Mouse (Mus musculus) embryonic facial prominence, embryonic 10.5 days (tissue): ENCODE measurements around the gene Skil. TPM values are rescaled to one million over a fixed set of nuclear protein-coding genes. Genes with fewer than 3 reads are reported as not detected.
A peak's percentile ranks its signal among the peaks of the same experiment; 100 is the strongest.

Experiments
- DNase-seq: peaks from one replicate; pipeline ENCODE4 v3.0.0-alpha.2; 2017; ENCODE audit warnings: low spot score
- H3K27ac ChIP-seq: fragments of 300-500 bp; sonication (generic); replicated peaks from 2 replicates; pipeline ENCODE4 v1.5.1; 2016; ENCODE audit warnings: mild to moderate bottlenecking
- H3K27me3 ChIP-seq: fragments of 300-500 bp; sonication (generic); replicated peaks from 2 replicates; pipeline ENCODE4 v1.6.1; 2016; ENCODE audit warnings: low read depth, mild to moderate bottlenecking; ENCODE audit not compliant: poor library complexity, severe bottlenecking
- H3K36me3 ChIP-seq: fragments of 300-500 bp; sonication (generic); replicated peaks from 2 replicates; pipeline ENCODE4 v1.6.1; 2016; ENCODE audit warnings: mild to moderate bottlenecking, moderate library complexity
- H3K4me1 ChIP-seq: fragments of 300-500 bp; sonication (generic); 2 replicates; pipeline ENCODE4 v1.6.1; 2016
- H3K4me3 ChIP-seq: fragments of 300-500 bp; sonication (generic); 2 replicates; pipeline ENCODE4 v1.5.1; 2016; ENCODE audit warnings: mild to moderate bottlenecking, moderate library complexity
- H3K9me3 ChIP-seq: fragments of 300-500 bp; sonication (generic); 2 replicates; pipeline ENCODE4 v1.6.1; 2016; ENCODE audit warnings: mild to moderate bottlenecking
- WGBS: fragments of 180-500 bp; shearing (Covaris S2); methylation state at CpG from one replicate; pipeline ENCODE4 v1.1.7; 2016; 5-methylcytosine and 5-hydroxymethylcytosine counted together
- polyA plus RNA-seq: library from polyadenylated mRNA; unstranded; fragments of >200 nt; fragmentation: Nextera tagmentation; extraction: Ambion mirVana; gene quantifications from 2 replicates; pipeline ENCODE4 v1.2.1, GENCODE M21; 2016

Skil gene
- polyA plus RNA-seq, 1 experiment from 2014 or later = 32.5 TPM

DNA sequence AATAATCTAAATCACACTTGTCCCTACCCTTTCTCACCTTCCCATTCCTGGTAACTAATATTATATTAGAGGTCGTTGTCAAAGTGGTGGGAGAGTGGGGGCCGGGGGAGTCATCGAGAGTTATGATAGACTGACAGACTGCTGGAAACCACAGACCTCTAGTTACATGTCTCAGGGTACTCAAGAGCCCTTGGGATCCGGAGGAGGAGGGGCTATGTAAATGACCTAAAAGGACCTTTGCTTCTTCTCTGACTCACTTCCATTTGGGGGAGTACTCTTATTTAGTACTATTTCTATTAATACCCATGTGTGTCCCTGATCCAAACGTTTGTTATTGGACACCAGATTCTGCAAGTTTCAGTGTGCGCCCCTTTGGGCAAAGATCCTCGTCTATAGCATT, 4.9 kb upstream of the Skil start:
- Histone ChIP-seq H3K4me1 (peaks cover 17% of the 10 kb centered on the region), H3K36me3 (no peaks in the 10 kb centered on the region), H3K9me3 (no peaks in the 10 kb centered on the region), H3K27ac (no peak overlapping the region), H3K4me3 (no peak overlapping the region), H3K27me3 (no peaks in the 10 kb centered on the region)
- no peak for DNase-seq
- 62% methylated on average over 7 of the region's 7 CpGs for WGBS

GRCm38 (mm10) chr3:31093196-31093595, 1.7 kb upstream of the Skil start:
- DNase-seq = peak; percentile 68
- peaks cover 11% of the 10 kb centered on the region for H3K36me3 ChIP-seq
- H3K27me3 ChIP-seq = no peaks in the 10 kb centered on the region
- peak overlapping the region; percentile 99 for H3K27ac ChIP-seq
- 4% methylated on average over 13 of the region's 13 CpGs for WGBS
- H3K9me3 ChIP-seq = no peaks in the 10 kb centered on the region
- H3K4me1 ChIP-seq = peaks cover 35% of the 10 kb centered on the region
- peak overlapping the region; percentile 98 for H3K4me3 ChIP-seq

DNA sequence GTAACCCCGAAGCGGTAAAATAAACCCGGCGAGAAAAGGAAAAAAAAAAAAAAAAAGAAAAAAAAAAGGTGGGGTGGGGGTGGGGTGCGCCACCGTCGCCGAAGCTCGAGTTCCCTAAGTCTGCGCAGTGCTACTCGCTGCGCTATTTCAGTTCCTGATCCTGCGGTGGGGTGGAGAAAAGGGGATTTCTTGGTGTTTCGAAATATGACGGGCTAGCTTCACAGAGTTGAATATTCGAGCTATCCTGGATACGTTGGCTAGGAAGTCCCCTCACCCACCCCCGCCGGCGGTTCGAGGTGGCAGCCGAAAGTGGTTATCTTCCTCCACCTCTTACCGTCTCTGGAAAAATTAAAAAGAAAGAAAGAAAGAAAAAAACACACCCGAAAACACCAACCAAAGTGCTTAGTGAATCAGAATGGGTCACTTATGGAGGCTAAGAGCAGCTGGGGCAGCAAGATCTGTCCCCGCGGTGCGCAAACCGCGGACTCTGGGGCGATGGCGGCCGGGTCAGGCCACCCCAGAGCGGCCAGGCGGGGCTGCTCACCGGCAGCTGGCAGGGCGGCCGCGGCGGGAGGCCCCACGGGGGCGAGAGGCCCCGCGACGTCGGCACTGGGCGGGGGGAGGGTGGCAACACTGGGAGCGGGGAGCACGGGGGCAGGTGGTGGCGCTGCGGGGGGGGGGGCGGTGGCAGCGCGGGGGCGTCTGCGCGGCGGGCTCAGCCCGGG, 1.1 kb upstream of the Skil start:
- peak overlapping the region; percentile 99 for H3K27ac ChIP-seq
- H3K36me3 ChIP-seq = peaks cover 17% of the 10 kb centered on the region
- H3K27me3 ChIP-seq = no peaks in the 10 kb centered on the region
- peaks cover 39% of the 10 kb centered on the region for H3K4me1 ChIP-seq
- under 1% methylated on average over 49 of the region's 58 CpGs for WGBS
- H3K4me3 ChIP-seq = peak overlapping the region; percentile 98
- DNase-seq = peak; percentile 85
- no peaks in the 10 kb centered on the region for H3K9me3 ChIP-seq

DNA sequence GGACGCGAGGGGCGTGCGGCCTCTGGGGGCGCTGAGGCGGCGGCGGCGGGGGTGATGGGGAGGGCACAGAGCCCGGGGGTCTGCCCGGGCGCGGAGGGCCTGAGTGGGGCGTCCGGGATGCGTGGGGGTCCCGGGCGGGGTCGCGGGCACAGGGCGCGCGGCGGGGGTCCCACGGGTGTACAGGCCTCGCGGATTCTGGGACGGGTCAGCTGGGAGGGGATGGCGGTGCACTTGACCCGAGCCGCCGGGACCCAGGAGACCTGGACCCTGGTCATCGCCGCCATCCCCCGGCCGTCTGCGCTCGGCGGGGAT, 277 bp downstream of the Skil start:
- WGBS = under 1% methylated on average over 39 of the region's 39 CpGs

GRCm38 (mm10) chr3:31095491-31096154, 765 bp downstream of the Skil start:
- Histone ChIP-seq H3K9me3 (no peaks in the 10 kb centered on the region), H3K27ac (peak overlapping the region; percentile 99), H3K4me1 (peaks cover 48% of the 10 kb centered on the region), H3K4me3 (peak overlapping the region; percentile 98), H3K36me3 (peaks cover 18% of the 10 kb centered on the region), H3K27me3 (no peaks in the 10 kb centered on the region)
- under 1% methylated on average over 33 of the region's 33 CpGs for WGBS
- peak; percentile 70 for DNase-seq

More for the DNA sequence above, 277 bp downstream of the Skil start:
- no peak for DNase-seq
- peak overlapping the region; percentile 99 for H3K27ac ChIP-seq
- no peaks in the 10 kb centered on the region for H3K27me3 ChIP-seq
- H3K4me1 ChIP-seq = peaks cover 46% of the 10 kb centered on the region
- H3K9me3 ChIP-seq = no peaks in the 10 kb centered on the region
- peaks cover 17% of the 10 kb centered on the region for H3K36me3 ChIP-seq
- H3K4me3 ChIP-seq = peak overlapping the region; percentile 98

DNA sequence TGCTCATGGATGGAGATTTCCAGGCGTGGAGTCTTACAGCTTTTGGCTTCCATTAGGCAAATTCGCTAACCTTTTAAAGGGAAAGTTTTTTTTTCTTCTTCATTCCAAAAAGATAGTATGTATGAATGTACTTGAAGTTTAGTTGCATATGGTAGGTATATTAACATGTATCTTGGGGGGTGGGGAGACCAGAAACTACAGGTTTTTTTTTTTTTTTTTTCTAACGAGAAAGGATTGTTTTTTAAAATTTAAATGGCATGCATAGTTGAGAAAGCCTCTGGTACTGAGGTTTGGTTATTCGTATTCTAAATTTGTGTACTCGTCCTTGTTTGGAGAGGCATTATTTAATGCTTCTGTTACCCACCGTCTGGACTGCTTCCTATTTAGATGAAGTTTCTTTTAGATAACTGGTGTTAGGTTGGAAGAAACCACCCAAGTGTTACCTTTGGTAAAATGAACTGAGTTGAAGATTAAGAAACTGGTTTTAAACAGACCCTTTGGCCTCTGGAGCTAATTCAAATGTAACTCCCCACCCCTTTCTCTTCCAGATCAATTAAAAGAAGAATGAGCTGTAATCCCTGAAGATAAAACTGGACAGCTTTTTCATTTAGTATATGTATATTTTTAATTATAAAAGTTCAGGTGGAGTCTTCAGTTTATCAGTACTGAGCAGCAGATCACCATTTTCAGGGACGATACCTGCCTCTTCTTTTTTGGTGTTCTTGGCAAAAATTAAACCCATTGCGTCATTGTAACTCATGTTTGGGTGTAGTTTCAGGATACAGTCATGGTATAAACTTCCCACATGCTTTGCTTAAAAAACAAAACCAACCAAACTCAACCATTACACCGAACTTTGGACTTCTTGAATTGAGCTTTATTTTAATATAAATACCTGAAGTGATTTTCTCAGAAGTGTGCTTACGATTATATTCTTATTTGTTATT, 1.6 kb downstream of the Skil start:
- H3K4me1 ChIP-seq = peaks cover 48% of the 10 kb centered on the region
- no peaks in the 10 kb centered on the region for H3K27me3 ChIP-seq
- 43% methylated on average over 10 of the region's 10 CpGs for whole genome bisulfite sequencing
- no peaks in the 10 kb centered on the region for H3K9me3 ChIP-seq
- no peak for DNase-seq
- peaks cover 26% of the 10 kb centered on the region for H3K36me3 ChIP-seq
- H3K4me3 ChIP-seq = peak overlapping the region; percentile 98
- H3K27ac ChIP-seq = peak overlapping the region; percentile 99

DNA sequence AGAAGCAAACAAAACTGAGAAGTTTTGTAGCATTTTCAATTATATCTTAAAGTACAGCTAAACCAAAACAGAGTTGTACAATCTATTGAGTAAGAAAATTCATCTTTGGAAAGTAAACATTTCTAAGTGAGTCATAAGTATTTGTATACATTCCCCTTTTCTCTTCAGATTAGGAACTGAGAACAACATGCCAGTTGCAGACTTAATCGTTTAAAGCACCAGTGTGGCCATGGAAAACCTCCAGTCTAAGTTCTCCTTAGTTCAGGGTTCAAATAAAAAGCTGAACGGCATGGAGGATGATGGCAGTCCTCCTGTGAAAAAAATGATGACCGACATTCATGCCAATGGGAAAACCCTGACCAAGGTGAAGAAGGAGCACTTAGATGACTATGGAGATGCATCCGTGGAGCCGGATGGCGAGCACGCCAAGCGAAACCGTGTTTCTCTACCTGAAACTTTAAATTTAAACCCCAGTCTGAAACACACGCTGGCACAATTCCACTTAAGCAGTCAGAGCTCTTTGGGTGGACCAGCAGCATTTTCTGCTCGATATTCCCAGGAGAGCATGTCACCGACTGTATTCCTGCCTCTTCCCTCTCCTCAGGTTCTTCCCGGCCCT, 2.4 kb downstream of the Skil start:
- WGBS = 89% methylated on average over 13 of the region's 13 CpGs
- Histone ChIP-seq H3K36me3 (peaks cover 29% of the 10 kb centered on the region), H3K4me1 (peaks cover 48% of the 10 kb centered on the region), H3K27me3 (no peaks in the 10 kb centered on the region), H3K9me3 (no peaks in the 10 kb centered on the region), H3K27ac (no peak overlapping the region), H3K4me3 (peak overlapping the region; percentile 98; the same call in 1 of the 2 replicates)
- no peak for DNase-seq

DNA sequence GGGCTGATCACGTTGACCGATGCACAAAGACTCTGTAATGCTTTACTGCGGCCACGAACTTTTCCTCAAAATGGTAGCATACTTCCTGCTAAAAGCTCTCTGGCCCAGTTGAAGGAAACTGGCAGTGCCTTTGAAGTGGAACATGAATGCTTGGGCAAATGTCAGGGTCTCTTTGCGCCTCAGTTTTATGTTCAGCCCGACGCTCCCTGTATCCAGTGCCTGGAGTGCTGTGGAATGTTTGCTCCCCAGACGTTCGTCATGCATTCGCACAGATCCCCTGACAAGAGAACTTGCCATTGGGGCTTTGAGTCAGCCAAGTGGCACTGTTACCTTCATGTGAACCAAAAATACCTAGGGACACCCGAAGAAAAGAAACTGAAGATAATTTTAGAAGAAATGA, 3.1 kb downstream of the Skil start:
- DNase-seq = no peak
- Histone ChIP-seq H3K27me3 (no peaks in the 10 kb centered on the region), H3K4me1 (peaks cover 43% of the 10 kb centered on the region), H3K27ac (no peak overlapping the region), H3K36me3 (peaks cover 30% of the 10 kb centered on the region), H3K4me3 (peak overlapping the region; percentile 34; the same call in 1 of the 2 replicates), H3K9me3 (no peaks in the 10 kb centered on the region)
- 80% methylated on average over 11 of the region's 11 CpGs for WGBS

- no peak for DNase-seq
- Histone ChIP-seq H3K36me3 (peaks cover 35% of the 10 kb centered on the region), H3K4me3 (peak overlapping the region; percentile 34; the same call in 1 of the 2 replicates), H3K27me3 (no peaks in the 10 kb centered on the region), H3K4me1 (peaks cover 39% of the 10 kb centered on the region), H3K9me3 (no peaks in the 10 kb centered on the region), H3K27ac (no peak overlapping the region)
- WGBS = 88% methylated on average over 1 of the region's 1 CpGs
Observed at GRCm38 (mm10) chr3:31098556-31098955, 3.7 kb downstream of the Skil start.

DNA sequence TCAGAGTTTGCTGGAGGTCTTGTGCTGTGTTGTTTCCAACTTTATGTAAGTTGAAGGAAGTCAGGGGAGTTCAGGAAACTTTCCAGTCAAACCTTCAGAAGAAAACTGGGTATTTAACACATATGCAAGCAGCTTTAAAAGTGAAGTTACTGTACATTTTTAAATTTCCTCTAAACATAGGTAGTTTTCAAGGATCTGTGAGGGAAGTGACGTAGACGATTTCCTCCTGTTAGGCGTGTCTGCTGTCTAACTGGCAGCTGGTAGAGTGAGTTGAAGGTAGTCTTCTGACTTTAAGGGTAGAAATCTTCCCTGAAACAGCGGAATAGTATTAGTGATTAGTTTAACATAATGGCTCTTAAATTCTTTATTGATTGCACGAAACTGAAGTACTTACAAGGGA, 5.2 kb downstream of the Skil start:
- H3K27ac ChIP-seq = no peak overlapping the region
- H3K36me3 ChIP-seq = peaks cover 40% of the 10 kb centered on the region
- no peak for DNase-seq
- no peaks in the 10 kb centered on the region for H3K27me3 ChIP-seq
- 87% methylated on average over 5 of the region's 5 CpGs for WGBS
- no peaks in the 10 kb centered on the region for H3K9me3 ChIP-seq
- H3K4me3 ChIP-seq = peak overlapping the region; percentile 34; the same call in 1 of the 2 replicates
- H3K4me1 ChIP-seq = peaks cover 39% of the 10 kb centered on the region

DNA sequence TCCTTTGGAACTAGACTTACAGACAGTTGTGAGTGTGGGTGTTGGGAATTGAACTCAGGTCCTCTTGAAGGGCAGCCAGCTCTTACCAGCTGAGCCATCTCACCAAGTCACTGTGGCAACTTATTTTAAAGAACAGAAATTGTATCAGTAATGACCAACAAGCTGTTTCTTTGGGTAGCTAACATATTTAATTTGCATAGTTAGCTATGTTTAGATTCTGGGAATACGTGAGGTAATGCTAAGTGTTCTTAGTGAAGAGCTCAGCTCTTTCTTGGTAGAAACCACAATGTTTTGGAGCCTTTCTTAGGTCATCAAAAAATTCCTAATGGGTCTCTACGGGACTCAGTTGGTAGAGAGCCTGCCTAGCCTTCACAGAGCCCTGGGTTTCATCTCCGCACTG, 5.9 kb downstream of the Skil start:
- Histone ChIP-seq H3K4me1 (peaks cover 39% of the 10 kb centered on the region), H3K27ac (no peak overlapping the region), H3K27me3 (no peaks in the 10 kb centered on the region), H3K4me3 (no peak overlapping the region), H3K36me3 (peaks cover 46% of the 10 kb centered on the region), H3K9me3 (no peaks in the 10 kb centered on the region)
- DNase-seq = no peak
- 96% methylated on average over 3 of the region's 3 CpGs for WGBS

- DNase-seq = no peak
- WGBS = 75% methylated on average over 6 of the region's 6 CpGs
- Histone ChIP-seq H3K27me3 (no peaks in the 10 kb centered on the region), H3K4me1 (peaks cover 4% of the 10 kb centered on the region), H3K36me3 (peaks cover 35% of the 10 kb centered on the region), H3K4me3 (no peak overlapping the region), H3K27ac (no peak overlapping the region), H3K9me3 (no peaks in the 10 kb centered on the region)
Observed at GRCm38 (mm10) chr3:31104936-31105335, 10.1 kb downstream of the Skil start.
